Mouse (Mus musculus): Measurements from ENCODE around the gene Kcnn1.

Gene Kcnn1

DNA sequence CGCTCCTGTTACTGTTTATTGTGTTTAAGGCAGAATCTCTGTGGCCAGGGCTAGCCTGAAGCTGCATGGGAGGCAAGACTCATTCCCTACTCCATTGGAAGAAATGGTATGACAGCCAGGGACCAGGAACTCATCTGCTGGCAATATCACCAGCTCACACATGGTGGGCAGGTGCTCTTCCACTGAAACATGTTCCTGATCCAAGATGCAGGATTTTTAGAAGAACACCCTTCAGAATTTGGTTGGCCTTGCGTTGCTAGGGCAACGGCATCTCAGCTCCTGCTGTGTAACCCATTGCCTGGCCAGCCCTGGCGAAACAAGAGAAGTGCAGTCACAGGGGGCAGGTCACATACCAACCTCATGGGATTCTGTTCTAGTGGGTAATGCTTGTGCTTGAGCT, 16.4 kb upstream of the Kcnn1 start:
- TF ChIP-seq GATA4 (IDR thresholded peaks at IDR 0.05; ENCODE audit: insufficient replicate concordance, low read length) = no peak

- TF ChIP-seq GATA4 (IDR thresholded peaks at IDR 0.05; ENCODE audit: insufficient replicate concordance, low read length) = no peak
Observed at GRCm38 (mm10) chr8:70878178-70878577, 15.1 kb upstream of the Kcnn1 start.

GRCm38 (mm10) chr8:70876382-70876781, 13.3 kb upstream of the Kcnn1 start:
- TF ChIP-seq GATA4 (IDR thresholded peaks at IDR 0.05; ENCODE audit: insufficient replicate concordance, low read length) = no peak

GRCm38 (mm10) chr8:70874441-70874840, 11.4 kb upstream of the Kcnn1 start:
- no peak for TF ChIP-seq GATA4 (IDR thresholded peaks at IDR 0.05; ENCODE audit: insufficient replicate concordance, low read length)

DNA sequence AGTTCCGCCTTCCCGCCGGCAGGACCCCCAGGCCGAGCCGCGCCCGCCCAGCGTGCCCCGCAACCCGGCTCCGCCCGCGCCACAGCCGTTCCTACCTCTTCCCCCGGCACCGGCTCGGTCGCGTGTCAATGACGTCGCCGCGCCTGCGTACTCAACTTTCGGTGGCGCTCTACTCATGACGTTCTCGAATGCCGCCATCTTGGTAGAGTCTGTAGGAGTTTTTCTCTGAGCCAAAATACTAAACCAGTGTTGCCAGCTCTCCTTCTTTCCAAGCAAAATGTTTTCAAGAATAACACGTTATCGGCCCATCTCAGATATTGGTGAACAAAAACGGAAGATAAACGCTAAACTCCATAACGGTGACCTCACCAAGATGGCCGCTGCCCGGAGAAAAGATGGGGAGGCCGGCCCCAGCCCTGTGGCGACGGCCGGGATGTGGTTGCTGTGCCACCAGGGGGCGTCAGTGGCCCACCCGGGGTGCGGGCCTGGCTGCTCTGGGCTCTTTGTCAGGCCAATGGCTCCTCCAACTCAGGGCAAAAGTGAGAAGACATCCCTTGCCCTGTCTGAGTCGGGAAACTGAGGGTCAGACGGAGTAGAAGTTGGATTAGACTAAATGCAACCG, 10.4 kb upstream of the Kcnn1 start, which contains the start of gene Ccdc124:
TSS of gene Ccdc124 (minus strand) at position 572 of the 622 bp plus-strand sequence.
- no peak; the same call in 1 of the 2 replicates for TF ChIP-seq GATA4 (IDR thresholded peaks at IDR 0.05; ENCODE audit: insufficient replicate concordance, low read length)

GRCm38 (mm10) chr8:70872643-70873363, 9.7 kb upstream of the Kcnn1 start:
- no peak for TF ChIP-seq GATA4 (IDR thresholded peaks at IDR 0.05; ENCODE audit: insufficient replicate concordance, low read length)

- no peak for TF ChIP-seq GATA4 (IDR thresholded peaks at IDR 0.05; ENCODE audit: insufficient replicate concordance, low read length)
Observed at GRCm38 (mm10) chr8:70871195-70871807, 8.2 kb upstream of the Kcnn1 start.

DNA sequence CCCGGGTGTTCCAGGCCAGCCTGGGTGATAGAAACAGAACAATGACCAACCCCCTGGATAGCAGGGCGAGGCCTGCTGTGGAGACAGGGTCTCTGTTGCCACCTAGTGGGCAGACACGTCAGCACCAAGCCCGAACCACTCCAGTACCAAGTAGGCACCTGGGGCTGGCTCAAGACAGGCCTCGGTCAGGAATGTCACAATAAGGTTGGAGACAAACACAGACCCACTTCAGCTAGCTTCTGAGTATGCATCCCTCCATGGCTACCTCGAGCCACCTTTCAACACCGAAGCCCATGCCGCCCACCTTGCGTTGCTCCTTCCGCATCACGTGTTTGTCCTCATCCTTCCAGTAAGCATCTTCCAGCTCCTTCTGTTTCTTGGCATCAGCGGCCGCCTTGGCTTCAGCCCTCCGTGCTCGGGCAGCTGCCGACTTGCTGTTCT, 6.6 kb upstream of the Kcnn1 start:
- no peak for TF ChIP-seq GATA4 (IDR thresholded peaks at IDR 0.05; ENCODE audit: insufficient replicate concordance, low read length)

GRCm38 (mm10) chr8:70869199-70869571, 6.1 kb upstream of the Kcnn1 start:
- TF ChIP-seq GATA4 (IDR thresholded peaks at IDR 0.05; ENCODE audit: insufficient replicate concordance, low read length) = no peak

DNA sequence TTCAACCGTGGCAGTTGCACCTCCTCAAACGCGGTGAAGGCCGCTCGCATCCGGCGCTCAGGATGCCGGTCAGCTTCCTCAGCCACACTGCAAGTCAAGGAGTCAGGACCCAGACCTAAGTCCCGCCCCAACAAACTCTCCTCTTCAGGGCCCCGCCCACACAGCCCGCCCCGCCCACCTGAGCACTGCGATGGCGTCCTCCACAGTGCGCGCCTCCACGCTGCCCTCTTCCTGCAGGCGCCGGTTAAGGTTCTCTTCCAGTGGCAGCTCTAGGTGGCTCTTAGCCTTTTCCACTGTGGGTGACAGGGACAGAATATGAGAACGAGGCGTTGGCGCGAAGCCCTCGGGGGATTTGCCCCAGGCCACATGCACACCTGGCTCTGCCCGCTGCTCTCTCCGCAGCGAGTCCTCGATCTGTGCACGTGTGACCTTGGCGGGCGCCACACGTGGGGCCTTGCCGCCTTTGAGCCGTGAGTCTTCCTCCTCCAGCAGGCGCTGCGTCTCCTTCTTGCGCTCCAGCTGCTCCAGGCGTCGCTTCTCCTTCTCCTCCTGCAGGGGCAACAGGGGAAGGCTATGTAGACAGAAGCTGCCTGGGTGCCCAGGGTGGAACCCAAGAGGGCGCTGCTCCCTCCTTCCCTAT, 5.6 kb upstream of the Kcnn1 start:
- TF ChIP-seq GATA4 (IDR thresholded peaks at IDR 0.05; ENCODE audit: insufficient replicate concordance, low read length) = no peak

DNA sequence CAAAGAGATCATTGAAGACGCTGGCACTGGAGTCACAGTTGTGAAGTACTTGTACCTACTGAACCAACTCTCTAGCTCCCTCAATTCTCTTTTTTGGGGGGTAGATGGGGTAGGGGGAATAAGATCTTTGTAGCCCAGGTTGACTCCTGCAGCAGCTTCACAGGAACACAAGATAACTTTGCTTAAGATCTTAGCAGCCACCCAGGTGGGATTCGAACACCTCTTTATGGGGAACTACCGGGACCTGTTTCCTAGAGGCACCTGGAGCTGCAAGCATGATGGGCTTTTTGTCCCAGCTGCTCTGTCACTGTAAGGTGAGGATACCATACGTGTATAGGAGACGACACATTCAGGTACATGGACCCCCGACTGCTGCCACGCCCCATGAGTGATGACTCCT, 3.5 kb upstream of the Kcnn1 start:
- no peak for TF ChIP-seq GATA4 (IDR thresholded peaks at IDR 0.05; ENCODE audit: insufficient replicate concordance, low read length)

DNA sequence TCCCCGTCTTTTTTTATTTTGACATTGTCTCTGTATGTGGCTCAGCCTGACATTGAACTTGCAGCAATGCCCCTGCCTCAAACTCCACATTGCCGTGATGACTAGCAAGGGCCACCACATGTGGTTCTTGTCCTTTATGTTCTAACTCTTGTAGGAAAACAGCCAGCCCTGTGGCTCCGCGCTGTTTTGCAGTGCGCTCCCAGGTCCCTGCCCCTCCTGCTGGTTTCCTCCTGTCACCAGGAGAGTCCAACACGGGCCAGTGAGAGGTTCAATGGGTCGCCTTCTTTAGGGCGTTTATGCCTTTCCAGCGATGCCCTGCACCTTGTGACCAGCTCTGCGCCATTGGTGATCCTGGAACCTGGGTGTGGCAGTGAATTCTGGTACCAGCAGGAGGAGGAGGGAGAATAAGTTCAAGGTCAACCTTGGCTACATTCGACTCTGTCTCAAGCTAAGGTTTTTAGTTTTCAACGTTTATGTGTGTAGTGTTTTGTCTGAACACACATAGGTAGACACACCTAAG, 3.0 kb upstream of the Kcnn1 start:
- TF ChIP-seq GATA4 (IDR thresholded peaks at IDR 0.05; ENCODE audit: insufficient replicate concordance, low read length) = no peak

- no peak for TF ChIP-seq GATA4 (IDR thresholded peaks at IDR 0.05; ENCODE audit: insufficient replicate concordance, low read length)
Observed at GRCm38 (mm10) chr8:70865350-70866000, 2.4 kb upstream of the Kcnn1 start.

DNA sequence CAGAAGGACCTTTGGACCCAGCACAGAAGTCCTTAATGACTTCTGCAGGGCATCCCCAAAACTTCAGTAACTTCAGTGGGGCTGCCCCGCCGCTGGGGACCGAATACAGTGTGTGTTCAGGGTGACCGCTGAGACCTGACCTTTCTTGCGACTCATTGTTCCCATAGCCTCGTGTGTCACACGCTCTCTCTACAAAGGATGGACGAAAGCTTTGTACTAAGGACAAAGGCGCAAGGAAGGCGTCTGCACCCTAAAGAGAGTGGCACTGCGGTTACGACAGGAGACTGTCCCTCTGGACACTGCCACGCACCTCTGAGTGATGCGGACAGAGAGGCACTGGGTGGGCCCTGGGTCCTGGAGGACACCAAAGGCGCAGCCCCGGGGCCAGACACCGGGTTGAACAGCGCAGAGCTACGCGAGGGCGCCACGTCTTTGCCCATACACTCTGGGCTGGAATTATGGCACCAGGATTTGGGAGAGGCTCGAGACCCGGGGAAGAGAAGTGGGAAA, 1.7 kb upstream of the Kcnn1 start:
- no peak for TF ChIP-seq GATA4 (IDR thresholded peaks at IDR 0.05; ENCODE audit: insufficient replicate concordance, low read length)
